Mouse (Mus musculus) ovary, adult 18-20 months (tissue): ENCODE results near the gene C1qc.

Source experiments
- DNase-seq: peaks from one replicate; pipeline ENCODE4 v3.0.0; 2022; ENCODE audit warnings: low spot score, mixed read lengths

Gene C1qc

GRCm38 (mm10) chr4:136895861-136896260, 3.0 kb upstream of the C1qc start:
- DNase-seq = no peak

- DNase-seq = no peak
These were observed 2.0 kb upstream of the C1qc start for GRCm38 (mm10) chr4:136894821-136895220.

GRCm38 (mm10) chr4:136893691-136894543, 1.1 kb upstream of the C1qc start:
- no peak for DNase-seq

GRCm38 (mm10) chr4:136892371-136892770, 494 bp downstream of the C1qc start:
- no peak for DNase-seq

- no peak for DNase-seq
These were observed 1.8 kb downstream of the C1qc start for GRCm38 (mm10) chr4:136891115-136891514.

- no peak for DNase-seq
These were observed 2.9 kb downstream of the C1qc start for GRCm38 (mm10) chr4:136889981-136890380.

- no peak for DNase-seq
These were observed 5.2 kb downstream of the C1qc start for GRCm38 (mm10) chr4:136887714-136888113.

GRCm38 (mm10) chr4:136886101-136886500, 6.8 kb downstream of the C1qc start, which contains the start of gene C1qb:
C1qb (minus strand) TSS chr4:136886187.
- no peak for DNase-seq

GRCm38 (mm10) chr4:136878601-136879000, 14.3 kb downstream of the C1qc start:
- DNase-seq = no peak

GRCm38 (mm10) chr4:136878171-136878570, 14.7 kb downstream of the C1qc start:
- no peak for DNase-seq

GRCm38 (mm10) chr4:136876971-136877370, 15.9 kb downstream of the C1qc start:
- DNase-seq = no peak

- DNase-seq = no peak
These were observed 17.9 kb downstream of the C1qc start for GRCm38 (mm10) chr4:136875012-136875411.

- no peak for DNase-seq
These were observed 24.5 kb downstream of the C1qc start for GRCm38 (mm10) chr4:136868371-136868770.

GRCm38 (mm10) chr4:136867690-136868345, 25.0 kb downstream of the C1qc start:
- DNase-seq = no peak

GRCm38 (mm10) chr4:136865531-136865930, 27.3 kb downstream of the C1qc start:
- DNase-seq = no peak

- DNase-seq = no peak
These were observed 28.0 kb downstream of the C1qc start for GRCm38 (mm10) chr4:136864751-136865470.

GRCm38 (mm10) chr4:136863517-136863916, 29.3 kb downstream of the C1qc start:
- DNase-seq = no peak

- DNase-seq = no peak
These were observed 30.5 kb downstream of the C1qc start for GRCm38 (mm10) chr4:136862411-136862810.

GRCm38 (mm10) chr4:136861806-136862205, 31.1 kb downstream of the C1qc start:
- no peak for DNase-seq

- DNase-seq = no peak
These were observed 32.8 kb downstream of the C1qc start for GRCm38 (mm10) chr4:136860022-136860421.

GRCm38 (mm10) chr4:136855081-136855480, 37.8 kb downstream of the C1qc start:
- no peak for DNase-seq

- DNase-seq = no peak
These were observed 39.9 kb downstream of the C1qc start for GRCm38 (mm10) chr4:136852989-136853388.

GRCm38 (mm10) chr4:136852119-136852518, 40.7 kb downstream of the C1qc start:
- no peak for DNase-seq
